Mouse (Mus musculus) skeletal muscle tissue, postnatal 0 days (tissue): ENCODE data around the gene Arl4d. TPM values are rescaled to one million over a fixed set of nuclear protein-coding genes. Genes with fewer than 3 reads are reported as not detected.

Source experiments
- polyA plus RNA-seq: library from polyadenylated mRNA; unstranded; fragments of >200 nt; fragmentation: Nextera tagmentation; extraction: Ambion mirVana; gene quantifications from 2 replicates; pipeline ENCODE4 v1.2.1, GENCODE M21; 2015

Arl4d gene
- 2.3 and 3.2 TPM in 2 replicates for polyA plus RNA-seq

DNA sequence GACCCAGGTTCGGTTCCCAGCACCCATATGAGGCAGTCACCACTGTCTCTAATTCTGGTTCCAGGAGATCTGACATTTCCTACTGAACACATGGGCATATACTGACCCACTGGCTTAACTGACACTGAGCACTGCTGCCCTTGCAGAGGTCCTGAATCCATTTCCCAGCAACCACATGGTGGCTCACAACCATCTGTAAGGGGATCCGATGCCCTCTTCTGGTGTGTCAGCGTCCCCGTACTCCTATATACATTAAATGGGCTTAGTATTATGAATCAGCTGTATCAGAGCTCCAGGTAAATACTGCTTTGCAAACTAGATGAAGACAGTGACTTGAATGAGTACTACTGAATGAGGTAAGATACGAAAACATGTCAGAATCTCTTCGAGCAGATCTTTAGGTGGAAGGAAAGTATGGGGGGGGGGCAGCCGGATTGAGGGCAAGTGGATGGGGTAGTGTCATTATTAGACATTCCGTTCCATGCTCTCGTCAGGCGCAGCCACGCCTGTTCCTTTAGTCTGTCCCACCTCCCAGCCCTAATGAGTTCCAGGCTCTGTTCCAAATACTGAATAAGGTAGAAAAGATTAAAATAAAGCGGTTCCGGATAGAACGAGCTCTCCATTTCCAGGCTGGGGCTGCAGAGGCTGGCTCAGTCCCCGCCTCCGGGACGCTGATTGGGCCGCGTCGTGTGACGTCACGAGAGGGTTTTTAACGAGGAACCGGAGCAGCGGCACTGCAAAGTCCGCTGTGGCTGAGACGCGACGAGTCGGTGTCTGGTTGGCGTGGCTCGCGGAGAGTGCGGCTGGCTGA, at the start of gene Arl4d:
Gene Arl4d (plus strand): TSS at position 717 of the 811 bp plus-strand sequence.

GRCm38 (mm10) chr11:101626995-101627856, 38.1 kb upstream of the Arl4d start, which contains the start of gene Rdm1:
TSS of gene Rdm1 (plus strand) at chr11:101627195.

Other genes starting within 250 kb of the Arl4d start
- 25.4 and 25.7 TPM in 2 replicates for gene Aarsd1, start 247.9 kb upstream of the Arl4d start, polyA plus RNA-seq
- gene Gm27029, start 240.7 kb upstream of the Arl4d start, polyA plus RNA-seq = 3.9 and 7.0 TPM in 2 replicates
- 8.9 and 9.2 TPM in 2 replicates for gene Rundc1, start 240.5 kb upstream of the Arl4d start, polyA plus RNA-seq
- 143 and 148 TPM in 2 replicates for gene Ptges3l, start 240.2 kb upstream of the Arl4d start, polyA plus RNA-seq
- gene Rpl27, start 223.2 kb upstream of the Arl4d start, polyA plus RNA-seq = 221 and 229 TPM in 2 replicates
- 14.9 and 17.1 TPM in 2 replicates for gene Ifi35, start 217.1 kb upstream of the Arl4d start, polyA plus RNA-seq
- 3.0 and 3.9 TPM in 2 replicates for gene Rnd2, start 200.5 kb upstream of the Arl4d start, polyA plus RNA-seq
- gene Vat1, start 199.3 kb upstream of the Arl4d start, polyA plus RNA-seq = 22.7 and 30.2 TPM in 2 replicates
- gene Brca1, start 113.6 kb upstream of the Arl4d start, polyA plus RNA-seq = 1.0 and 1.8 TPM in 2 replicates
- 49.1 and 51.6 TPM in 2 replicates for gene Nbr1, start 113.4 kb upstream of the Arl4d start, polyA plus RNA-seq
- 6.1 and 8.6 TPM in 2 replicates for gene Tmem106a, start 83.3 kb upstream of the Arl4d start, polyA plus RNA-seq
- gene Gm11634, start 66.3 kb upstream of the Arl4d start, polyA plus RNA-seq = not detected in 2 replicates
- 21.7 and 27.2 TPM in 2 replicates for gene Rdm1, start 38.3 kb upstream of the Arl4d start, polyA plus RNA-seq
- gene Dhx8, start 67.4 kb downstream of the Arl4d start, polyA plus RNA-seq = 12.1 and 14.5 TPM in 2 replicates
- gene Etv4, start 119.8 kb downstream of the Arl4d start, polyA plus RNA-seq = 8.8 and 10.0 TPM in 2 replicates
- gene Meox1, start 228.8 kb downstream of the Arl4d start, polyA plus RNA-seq = 8.4 and 9.2 TPM in 2 replicates